7 mouse cellular contexts compared by ENCODE assay signal in genomic region chr2:180499741-180500140, GRCm38 (mm10). TPM values are rescaled to one million over a fixed set of nuclear protein-coding genes. Genes with fewer than 3 reads are reported as not detected.
DNase-seq lines count a peak whose midpoint lies in the region; ATAC-seq and TF ChIP-seq lines count a peak whose summit lies in the region.

Gene Ntsr1 (plus strand): TSS chr2:180499976.

- peaks cover 30% of the 10 kb centered on the region for H3K27me3 ChIP-seq in lung, embryonic 14.5 days (ENCODE audit: insufficient read depth, low read length)
- peaks cover 12% of the 10 kb centered on the region; the same call in 1 of the 2 replicates for H3K27me3 ChIP-seq in forebrain, embryonic 15.5 days
- peaks cover 41% of the 10 kb centered on the region for H3K27me3 ChIP-seq in neural tube, embryonic 12.5 days (replicated peaks)

- H3K4me1 ChIP-seq in lung, embryonic 14.5 days (ENCODE audit: insufficient read depth) = peaks cover 18% of the 10 kb centered on the region; the same call in 1 of the 2 replicates
- H3K4me1 ChIP-seq in forebrain, embryonic 15.5 days = peaks cover 38% of the 10 kb centered on the region
- H3K4me1 ChIP-seq in neural tube, embryonic 12.5 days = peaks cover 25% of the 10 kb centered on the region

- DNase-seq in lung, embryonic 14.5 days = peak; percentile 51
- no peak for DNase-seq in lung, postnatal 36 days
- DNase-seq in left cerebral cortex, adult 11 months (ENCODE audit: low spot score) = peak; percentile 27
- no peak for DNase-seq in yolk sac, embryonic 10.5 days (ENCODE audit: low spot score)
- no peak for DNase-seq in urinary bladder, postnatal 10 days (ENCODE audit: low spot score)

- TF ChIP-seq CTCF in lung, embryonic 14.5 days (IDR thresholded peaks at IDR 0.05; ENCODE audit: low read depth) = no peak

- H3K27ac ChIP-seq in lung, embryonic 14.5 days (ENCODE audit: low read depth) = peak within 1 kb of the TSS; percentile 75
- peak within 1 kb of the TSS; percentile 57 for H3K27ac ChIP-seq in forebrain, embryonic 15.5 days (replicated peaks)
- no peak within 1 kb of the TSS for H3K27ac ChIP-seq in neural tube, embryonic 12.5 days

- no peaks in the 10 kb centered on the region for H3K9me3 ChIP-seq in lung, embryonic 14.5 days (ENCODE audit: low read depth, low read length)
- no peaks in the 10 kb centered on the region for H3K9me3 ChIP-seq in forebrain, embryonic 15.5 days
- no peaks in the 10 kb centered on the region for H3K9me3 ChIP-seq in neural tube, embryonic 12.5 days

- under 1% methylated on average over 30 of the region's 30 CpGs for WGBS in lung, embryonic 14.5 days
- 0% methylated on average over 30 of the region's 30 CpGs for WGBS in forebrain, embryonic 15.5 days
- WGBS in neural tube, embryonic 12.5 days = under 1% methylated on average over 30 of the region's 30 CpGs

- peak within 1 kb of the TSS; percentile 36 for H3K4me3 ChIP-seq in lung, embryonic 14.5 days (ENCODE audit: low read depth, low read length)
- H3K4me3 ChIP-seq in forebrain, embryonic 15.5 days = peak within 1 kb of the TSS; percentile 44
- H3K4me3 ChIP-seq in neural tube, embryonic 12.5 days = peak within 1 kb of the TSS; percentile 16

- peak; percentile 36 for ATAC-seq in lung, embryonic 14.5 days (ENCODE audit: insufficient read depth)
- peak; percentile 60 for ATAC-seq in forebrain, embryonic 15.5 days (replicated peaks)
- peak; percentile 59; the same call in 1 of the 2 replicates for ATAC-seq in neural tube, embryonic 12.5 days (ENCODE audit: low FRiP score, low read depth)

- H3K9ac ChIP-seq in lung, embryonic 14.5 days = peak within 1 kb of the TSS; percentile 42
- peak within 1 kb of the TSS; percentile 49 for H3K9ac ChIP-seq in forebrain, embryonic 15.5 days (replicated peaks)
- 0 out of 2 replicates have a peak within 1 kb of the TSS, but pooled peaks have one; percentile 13 for H3K9ac ChIP-seq in neural tube, embryonic 12.5 days

- H3K4me2 ChIP-seq in lung, embryonic 14.5 days = peak within 1 kb of the TSS; percentile 76
- H3K4me2 ChIP-seq in forebrain, embryonic 15.5 days (replicated peaks) = peak within 1 kb of the TSS; percentile 74
- peak within 1 kb of the TSS; percentile 57 for H3K4me2 ChIP-seq in neural tube, embryonic 12.5 days (replicated peaks)

- H3K36me3 ChIP-seq in lung, embryonic 14.5 days (ENCODE audit: insufficient read depth) = no peaks in the 10 kb centered on the region
- no peaks in the 10 kb centered on the region for H3K36me3 ChIP-seq in forebrain, embryonic 15.5 days
- no peaks in the 10 kb centered on the region for H3K36me3 ChIP-seq in neural tube, embryonic 12.5 days

RNA-seq across cellular contexts. Expression of gene Ntsr1, which starts in this region (rescaled TPM):
- polyA plus RNA-seq in lung, embryonic 14.5 days (2014; fragmentation: Nextera tagmentation; extraction: Ambion mirVana) = 2.6 and 3.0 TPM in 2 replicates
- 6.6 and 8.0 TPM in 2 replicates for polyA plus RNA-seq in forebrain, embryonic 15.5 days (2015; fragmentation: Nextera tagmentation; extraction: Ambion mirVana)
- 0.28 and 0.32 TPM in 2 replicates for polyA plus RNA-seq in neural tube, embryonic 12.5 days (2016; fragmentation: Nextera tagmentation; extraction: Ambion mirVana)

Comparison
In these comparisons a context has a peak if more than half of its experiments do, and no peak if none do; other contexts are left out.
1. DNase-seq: peak in lung, embryonic 14.5 days (single experiment) and left cerebral cortex, adult 11 months (single experiment); none in lung, postnatal 36 days (single experiment), yolk sac, embryonic 10.5 days (single experiment) and urinary bladder, postnatal 10 days (single experiment).
2. Peak in ATAC-seq, H3K4me3 ChIP-seq, H3K9ac ChIP-seq and H3K4me2 ChIP-seq in neural tube, embryonic 12.5 days; RNA of the gene not detected or under 1 TPM.
3. Peak in every context shown above with its lines, with median percentiles within 50 percentile points of each other: ATAC-seq, H3K4me2 ChIP-seq, H3K4me3 ChIP-seq and H3K9ac ChIP-seq.